Mouse (Mus musculus): ENCODE results near the gene Nlrx1.

Nlrx1 gene

GRCm38 (mm10) chr9:44269077-44269476 is 678 bp upstream of the Nlrx1 start:
- in situ Hi-C loops (cut with MseI, MboI), result no loop called here

DNA sequence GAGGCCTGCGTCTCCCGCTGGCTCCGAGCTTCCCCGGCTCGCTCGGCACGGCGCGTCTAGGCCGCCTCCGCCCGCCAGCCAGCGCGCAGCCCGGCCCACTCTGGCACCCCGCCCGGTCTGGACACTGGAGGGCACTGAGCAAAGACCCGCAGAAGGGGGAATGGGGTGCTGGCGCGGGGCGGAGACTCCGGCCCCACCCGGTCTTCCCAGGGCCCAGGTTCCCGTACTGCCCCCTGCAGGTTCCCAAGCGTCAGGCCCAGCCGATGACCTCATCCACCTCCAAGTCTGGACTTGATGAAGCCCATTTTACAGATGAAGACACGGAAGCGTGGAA is 405 bp downstream of the Nlrx1 start:
- in situ Hi-C loops (cut with MseI, MboI), result no loop called here

GRCm38 (mm10) chr9:44267319-44268026 is 926 bp downstream of the Nlrx1 start:
- in situ Hi-C loops (cut with MseI, MboI), result no loop called here

DNA sequence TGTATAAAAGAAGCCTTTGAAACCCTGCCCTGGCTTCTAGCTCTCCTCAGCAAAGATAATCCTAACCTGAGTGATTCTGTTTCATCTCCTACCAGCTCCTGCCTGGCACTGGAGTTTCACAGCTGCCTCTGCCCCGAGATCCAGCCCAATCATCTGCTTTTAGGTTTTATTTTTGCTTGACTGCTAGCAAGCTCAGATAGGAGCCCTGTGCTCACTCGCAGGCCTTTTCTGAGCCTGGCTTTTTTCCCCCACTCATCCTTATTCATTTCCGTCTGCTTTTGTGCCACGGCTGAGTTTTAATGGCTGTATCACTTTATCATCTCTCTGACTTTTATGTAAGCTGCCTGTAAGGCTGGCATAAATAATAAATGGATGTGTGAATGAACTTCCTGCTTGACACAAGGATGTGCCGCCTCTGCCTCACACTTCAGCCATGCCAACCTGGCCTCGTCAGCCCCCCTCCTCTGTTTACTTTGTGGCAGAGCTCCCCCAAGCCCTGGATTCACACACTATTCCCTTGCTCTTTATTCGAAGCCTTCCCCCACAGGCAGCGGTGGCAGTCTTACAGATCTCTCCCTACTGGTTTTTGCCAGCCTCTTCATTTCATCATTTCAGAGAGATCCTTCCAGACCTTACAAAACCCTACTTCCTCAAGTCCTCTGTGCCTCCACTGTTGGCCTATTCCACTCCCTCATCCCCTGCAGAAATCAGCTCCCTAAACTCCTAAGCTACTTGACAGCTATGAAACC is 1.7 kb downstream of the Nlrx1 start:
- in situ Hi-C loops (cut with MseI, MboI), result no loop called here

GRCm38 (mm10) chr9:44261388-44261787 is 7.0 kb downstream of the Nlrx1 start:
- in situ Hi-C loops (cut with MseI, MboI), result no loop called here

- in situ Hi-C loops (cut with MseI, MboI), result no loop called here
Observed at GRCm38 (mm10) chr9:44259014-44259413, 9.4 kb downstream of the Nlrx1 start.

- in situ Hi-C loops (cut with MseI, MboI), result no loop called here
Observed at GRCm38 (mm10) chr9:44256213-44256612, 12.2 kb downstream of the Nlrx1 start.

- in situ Hi-C loops (cut with MseI, MboI), result no loop called here
Observed at GRCm38 (mm10) chr9:44255136-44255521, 13.3 kb downstream of the Nlrx1 start.

- in situ Hi-C loops (cut with MseI, MboI), result no loop called here
Observed at GRCm38 (mm10) chr9:44254508-44255135, 13.8 kb downstream of the Nlrx1 start.

GRCm38 (mm10) chr9:44253441-44253840 is 15.0 kb downstream of the Nlrx1 start:
- in situ Hi-C loops (cut with MseI, MboI), result no loop called here

DNA sequence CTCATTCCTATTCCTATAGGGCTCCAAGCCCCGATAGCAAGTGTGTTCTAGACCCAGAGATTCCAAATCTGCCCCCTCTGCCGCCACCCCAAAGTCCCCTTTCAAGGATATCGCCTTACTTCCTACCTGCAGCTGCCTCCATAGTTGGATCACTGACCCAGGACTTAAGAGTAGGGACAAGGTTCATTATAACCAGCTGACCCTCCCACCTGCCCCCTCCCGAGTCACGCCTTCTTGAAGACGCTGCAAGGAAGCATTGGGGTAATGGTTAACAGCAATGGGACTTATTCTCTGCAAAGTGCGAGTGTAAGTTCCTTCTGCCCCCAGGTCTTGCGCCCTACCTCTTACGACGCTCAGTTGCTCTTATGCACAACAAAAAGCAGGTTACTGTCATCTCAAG is 17.1 kb downstream of the Nlrx1 start, which contains the start of gene Pdzd3:
Pdzd3 (minus strand) TSS at position 158 of the 400 bp plus-strand sequence.
- in situ Hi-C loops (cut with MseI, MboI), result no loop called here

DNA sequence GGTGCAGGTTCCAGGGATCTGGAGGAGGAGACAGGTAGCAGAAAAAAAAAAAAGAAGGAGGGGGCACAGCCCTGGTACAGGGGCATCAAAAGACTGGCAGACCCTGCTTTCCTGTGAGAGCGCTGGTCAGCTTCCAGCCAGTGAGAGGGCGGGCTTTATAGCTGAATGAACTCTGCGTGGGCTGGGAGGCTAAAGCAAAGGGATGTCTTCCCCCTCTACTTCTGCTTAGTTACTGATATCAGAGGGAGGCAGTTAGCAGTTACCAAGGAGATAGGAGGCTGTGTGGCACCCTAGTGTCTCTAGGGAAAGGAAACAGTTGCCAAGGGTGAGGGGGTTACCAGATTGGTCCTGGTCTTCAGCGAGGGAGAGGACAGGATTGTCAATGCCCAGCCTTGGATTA is 18.0 kb downstream of the Nlrx1 start:
- in situ Hi-C loops (cut with MseI, MboI), result no loop called here

GRCm38 (mm10) chr9:44249181-44250146 is 18.9 kb downstream of the Nlrx1 start:
- in situ Hi-C loops (cut with MseI, MboI), result no loop called here

DNA sequence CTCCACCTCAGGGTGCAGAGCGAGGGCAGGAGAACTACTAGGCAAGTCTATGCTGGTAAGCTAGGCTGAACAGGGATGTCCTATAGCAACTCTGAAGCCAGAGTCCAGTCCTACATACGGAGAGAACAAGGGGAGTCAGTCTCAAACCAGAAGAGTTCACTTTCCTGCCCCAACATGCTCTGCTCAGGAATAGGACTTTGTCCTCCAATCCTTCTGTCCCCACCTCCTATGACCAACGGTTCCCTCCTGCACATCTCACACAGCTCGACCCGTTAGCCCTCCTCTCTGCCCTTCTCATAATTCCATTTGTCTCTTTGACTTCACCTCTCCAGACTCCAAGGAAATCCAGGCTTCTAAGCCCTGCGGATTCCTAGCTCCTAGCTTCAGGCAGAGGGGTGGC is 20.5 kb downstream of the Nlrx1 start:
- in situ Hi-C loops (cut with MseI, MboI), result no loop called here

- in situ Hi-C loops (cut with MseI, MboI), result no loop called here
Observed at GRCm38 (mm10) chr9:44243621-44244020, 24.8 kb downstream of the Nlrx1 start.

DNA sequence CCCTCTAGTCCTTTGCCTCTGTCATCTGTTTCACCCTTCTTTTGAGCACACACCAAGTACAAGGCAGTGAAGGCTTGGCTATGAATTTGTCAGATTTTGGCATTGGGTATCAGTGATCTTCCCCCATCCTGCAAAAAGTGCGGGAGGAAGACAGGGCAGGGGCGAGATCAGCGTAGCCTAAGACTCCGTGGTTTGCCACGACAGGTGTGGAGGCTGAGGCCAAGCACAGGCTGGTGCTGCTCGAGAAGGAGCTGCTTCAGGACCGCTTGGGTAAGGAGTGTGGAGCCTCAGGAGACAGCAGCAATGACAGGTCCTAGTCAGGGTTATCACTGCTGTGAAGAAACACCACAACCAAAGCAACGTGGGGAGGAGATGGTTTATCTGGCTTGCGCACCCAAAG is 27.0 kb downstream of the Nlrx1 start:
- in situ Hi-C loops (cut with MseI, MboI), result no loop called here

- in situ Hi-C loops (cut with MseI, MboI), result no loop called here
Observed at GRCm38 (mm10) chr9:44240911-44241310, 27.5 kb downstream of the Nlrx1 start.

DNA sequence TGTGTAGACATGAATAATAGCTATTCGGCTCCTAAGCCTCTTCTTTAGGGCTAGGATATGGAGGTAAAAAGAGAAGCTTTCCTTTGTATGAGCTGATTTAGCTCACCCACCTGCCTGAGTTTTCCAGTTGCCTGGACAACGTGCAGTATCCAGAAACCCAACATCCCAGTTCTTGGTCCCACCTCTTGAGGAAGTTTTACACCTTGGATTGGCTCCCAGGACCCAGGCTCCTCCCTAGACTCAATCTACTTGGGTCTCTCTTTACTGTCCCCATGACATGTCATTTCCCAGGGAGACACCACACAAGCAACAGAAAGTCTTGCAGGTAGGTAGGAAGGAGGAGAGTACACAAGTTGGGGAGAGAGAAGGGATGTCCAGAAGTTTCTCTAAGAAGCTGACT is 28.0 kb downstream of the Nlrx1 start, which contains the start of gene Ccdc153:
Ccdc153 (plus strand) TSS at position 278 of the 400 bp plus-strand sequence.
- in situ Hi-C loops (cut with MseI, MboI), result no loop called here

- in situ Hi-C loops (cut with MseI, MboI), result no loop called here
Observed at GRCm38 (mm10) chr9:44239447-44239846, 29.0 kb downstream of the Nlrx1 start.

GRCm38 (mm10) chr9:44238501-44239190 is 29.8 kb downstream of the Nlrx1 start:
- in situ Hi-C loops (cut with MseI, MboI), result no loop called here

DNA sequence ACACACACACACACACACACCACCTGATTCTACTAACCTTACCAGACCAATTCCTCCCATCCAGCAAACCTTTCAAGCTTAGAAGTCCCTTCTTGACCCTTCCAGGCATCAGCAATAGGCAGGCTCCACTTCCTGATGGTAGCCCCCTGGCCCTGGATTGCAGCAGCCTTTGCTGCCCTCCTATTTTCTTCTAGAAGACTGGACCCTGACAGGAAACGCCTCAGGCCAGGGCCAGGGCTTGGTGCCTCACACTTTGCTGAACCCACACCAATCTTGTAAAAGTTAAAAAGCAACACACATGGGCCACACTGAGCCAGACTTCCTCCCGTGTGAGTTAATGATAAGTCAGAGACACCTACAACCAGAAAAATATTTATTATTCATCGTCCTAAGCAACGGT is 31.3 kb downstream of the Nlrx1 start:
- in situ Hi-C loops (cut with MseI, MboI), result no loop called here
